Mouse (Mus musculus) lung, postnatal 36 days (tissue): Measurements from ENCODE around the gene Msx1.
"Not testable (repeated sequence)": the region's sequence is repeated elsewhere in the genome, so short reads cannot be mapped to it uniquely, and the experiment has no call there.

Experiments used
- DNase-seq: peaks from one replicate; pipeline ENCODE4 v3.0.0; 2022; ENCODE audit warnings: mixed read lengths

The Msx1 gene

DNA sequence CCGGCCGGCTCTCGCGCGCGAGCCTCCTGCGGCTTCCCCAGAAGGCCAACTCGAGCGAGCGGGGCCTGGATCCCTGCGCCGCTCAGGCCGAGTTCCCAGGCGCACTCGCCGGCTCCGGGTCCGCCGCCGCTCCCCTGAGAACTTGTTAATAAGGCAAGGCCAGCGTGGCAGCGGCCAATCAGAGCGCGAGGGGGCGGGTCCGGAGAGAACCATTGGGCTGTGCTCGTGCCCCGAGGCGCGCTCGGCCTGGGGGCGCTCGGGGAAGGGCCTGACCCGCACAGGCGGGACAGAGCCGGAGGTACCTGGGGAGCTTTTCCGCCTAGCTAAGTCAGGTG is at the start of gene Msx1:
Msx1 (minus strand) TSS at position 123 of the 335 bp plus-strand sequence.
- DNase-seq = peak; percentile 88

DNA sequence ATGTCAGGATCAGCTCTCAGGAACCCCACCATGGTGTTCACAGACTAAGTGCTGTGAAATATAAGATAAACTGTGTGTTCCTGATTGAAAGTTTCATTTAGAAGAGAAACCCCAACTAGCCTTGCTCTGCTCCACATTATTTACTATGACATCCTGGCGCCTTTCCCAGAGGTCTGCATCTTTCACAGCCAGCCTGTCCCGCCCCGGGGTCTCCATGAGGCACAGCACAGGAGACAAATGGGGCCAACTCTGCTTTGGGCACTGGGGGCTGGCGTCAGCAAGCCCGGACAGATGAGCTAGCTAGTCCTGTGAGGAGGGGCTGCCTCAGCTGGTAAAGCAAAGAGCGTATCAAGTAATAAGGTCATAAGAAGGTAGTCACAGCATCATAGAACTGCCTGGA is 41.1 kb upstream of the Msx1 start:
- no peak for DNase-seq

- no peak for DNase-seq
Measured at GRCm38 (mm10) chr5:37864309-37864708, 39.9 kb upstream of the Msx1 start.

DNA sequence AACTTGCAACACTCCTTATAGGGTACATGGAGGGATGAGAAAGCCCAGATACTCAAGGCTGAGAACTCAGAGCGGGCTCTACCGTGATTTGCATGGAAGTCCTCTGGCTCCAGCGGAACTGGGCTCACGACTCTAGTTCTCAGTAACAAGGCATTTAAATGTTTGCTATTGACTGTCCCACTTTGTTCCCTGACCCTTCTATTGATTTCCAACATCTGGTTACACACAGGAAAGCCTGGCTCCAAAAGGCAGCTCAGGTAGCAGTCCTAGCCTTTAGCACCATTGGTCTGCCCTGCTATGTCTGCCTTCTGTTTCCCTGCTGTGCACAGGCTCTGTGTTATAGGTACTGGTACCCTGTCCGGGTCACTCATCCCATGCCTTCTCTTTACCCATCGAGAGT is 36.5 kb upstream of the Msx1 start:
- no peak for DNase-seq

GRCm38 (mm10) chr5:37860151-37860721 is 35.9 kb upstream of the Msx1 start:
- DNase-seq = no peak

- DNase-seq = no peak
Measured at GRCm38 (mm10) chr5:37857763-37858545, 33.6 kb upstream of the Msx1 start.

GRCm38 (mm10) chr5:37856057-37856456 is 31.7 kb upstream of the Msx1 start:
- no peak for DNase-seq

- DNase-seq = no peak
Measured at GRCm38 (mm10) chr5:37854233-37854632, 29.9 kb upstream of the Msx1 start.

- DNase-seq = no peak
Measured at GRCm38 (mm10) chr5:37851305-37851982, 27.1 kb upstream of the Msx1 start.

DNA sequence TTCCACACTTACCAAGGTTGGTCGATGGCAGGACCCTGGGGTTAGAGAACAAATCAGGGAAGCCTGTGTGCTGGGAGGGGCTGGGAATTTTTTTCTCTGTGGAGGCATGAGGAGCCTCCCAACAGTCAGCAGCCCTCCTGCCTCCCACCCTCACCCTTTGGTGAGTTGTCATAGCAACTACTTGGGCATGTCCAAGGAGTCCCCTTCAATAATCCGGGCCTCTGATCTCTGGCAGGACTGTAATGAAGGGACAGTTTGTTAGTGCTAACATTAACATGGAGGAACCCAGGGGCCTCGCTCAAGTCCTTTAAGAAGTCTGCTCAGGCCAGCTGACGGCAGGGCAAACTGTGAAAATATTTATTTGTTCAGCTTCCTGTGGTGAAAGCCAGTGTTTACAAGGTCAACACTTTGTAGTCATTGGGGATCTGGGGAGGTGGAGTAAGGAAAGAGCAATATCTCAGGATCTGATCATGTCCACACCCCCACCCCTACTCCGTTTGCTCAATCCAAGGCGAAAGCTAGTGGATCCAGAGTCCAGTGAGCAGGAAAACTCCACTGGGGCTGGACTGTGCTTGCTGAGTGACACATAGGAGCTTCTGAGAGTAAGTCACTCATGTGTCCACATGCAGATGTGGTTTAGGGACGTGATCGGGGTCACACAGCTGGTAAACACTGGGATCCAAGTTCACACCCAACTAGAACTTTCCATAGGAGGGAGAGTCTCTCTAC is 24.8 kb upstream of the Msx1 start:
- DNase-seq = no peak

DNA sequence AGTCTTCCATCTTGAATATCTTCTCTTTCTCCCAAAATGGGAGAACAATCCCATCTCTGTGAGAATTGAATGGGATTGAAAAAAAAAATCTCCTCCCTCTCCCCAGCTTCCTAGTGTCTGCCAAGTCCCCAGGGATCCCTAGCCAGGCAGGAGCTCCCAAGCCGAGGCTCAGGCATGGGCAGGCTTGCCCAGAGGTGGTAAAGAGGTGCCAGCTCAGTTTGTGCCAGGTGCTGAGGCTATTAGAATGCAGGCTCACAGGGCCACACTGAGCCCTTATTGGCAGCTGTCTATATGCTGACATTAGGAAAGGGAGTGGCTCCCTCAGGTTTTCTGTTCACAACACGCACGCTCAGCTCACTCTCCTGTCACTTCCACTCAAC is 11.9 kb upstream of the Msx1 start:
- no peak for DNase-seq

GRCm38 (mm10) chr5:37835590-37836266 is 11.3 kb upstream of the Msx1 start:
- DNase-seq = no peak

- DNase-seq = no peak
Measured at GRCm38 (mm10) chr5:37832766-37833165, 8.4 kb upstream of the Msx1 start.

DNA sequence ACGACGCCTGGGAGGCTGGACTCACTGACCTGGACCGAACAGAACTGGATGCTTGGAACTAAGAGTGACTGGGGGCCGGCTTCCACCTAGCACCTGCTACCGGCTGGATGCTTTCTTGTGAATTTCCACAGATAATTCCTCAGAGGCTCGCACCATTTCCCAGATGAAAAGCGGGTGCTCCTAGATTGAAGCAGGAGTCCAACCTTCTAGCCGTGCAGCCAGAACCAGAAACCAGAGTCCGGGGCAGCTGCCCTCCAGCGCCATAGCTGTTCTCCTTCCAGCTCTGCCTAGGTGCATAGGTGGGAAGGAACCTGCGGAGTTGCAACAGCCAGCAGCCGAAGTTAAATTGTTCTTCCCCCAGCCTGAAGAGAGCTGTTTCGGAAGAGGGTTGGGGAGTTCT is 7.6 kb upstream of the Msx1 start:
- DNase-seq = no peak

DNA sequence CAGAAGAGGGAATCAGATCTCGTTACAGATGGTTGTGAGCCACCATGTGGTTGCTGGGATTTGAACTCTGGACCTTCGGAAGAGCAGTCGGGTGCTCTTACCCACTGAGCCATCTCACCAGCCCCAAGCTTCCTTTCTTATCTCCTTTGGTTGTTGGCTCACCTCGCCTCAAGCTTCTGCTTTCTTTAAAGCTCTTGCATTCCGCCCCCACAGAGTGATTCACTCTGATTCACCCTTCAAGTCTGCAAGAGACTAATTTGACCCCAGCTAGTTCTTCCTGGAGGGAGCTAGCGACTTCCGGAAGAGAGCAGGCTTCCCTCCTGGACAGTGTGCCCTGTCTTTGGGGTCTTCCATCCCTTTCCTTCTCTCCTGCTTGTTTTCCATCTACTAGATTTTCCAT is 6.1 kb upstream of the Msx1 start:
- DNase-seq = not testable (repeated sequence)

DNA sequence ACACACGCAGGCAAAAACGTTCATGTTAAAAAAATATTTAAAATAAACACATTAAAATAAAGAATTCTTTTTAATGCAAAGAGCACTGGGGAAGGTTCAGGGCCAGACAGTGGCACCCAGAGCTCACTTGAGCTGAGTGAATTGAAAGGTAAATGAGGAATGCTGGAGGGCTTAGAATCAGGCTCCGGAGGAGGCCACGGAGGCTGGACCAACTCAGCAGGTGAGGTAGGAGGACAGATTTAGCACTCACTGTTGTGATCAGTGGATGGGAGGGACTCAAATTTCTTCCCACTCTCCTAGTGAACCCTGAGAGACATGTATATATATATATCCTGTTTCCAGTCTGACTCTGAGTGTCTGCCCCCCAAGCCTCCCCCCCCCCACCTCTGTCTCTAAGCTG is 5.5 kb upstream of the Msx1 start:
- DNase-seq = no peak

- DNase-seq = no peak
Measured at GRCm38 (mm10) chr5:37829296-37829670, 4.9 kb upstream of the Msx1 start.

DNA sequence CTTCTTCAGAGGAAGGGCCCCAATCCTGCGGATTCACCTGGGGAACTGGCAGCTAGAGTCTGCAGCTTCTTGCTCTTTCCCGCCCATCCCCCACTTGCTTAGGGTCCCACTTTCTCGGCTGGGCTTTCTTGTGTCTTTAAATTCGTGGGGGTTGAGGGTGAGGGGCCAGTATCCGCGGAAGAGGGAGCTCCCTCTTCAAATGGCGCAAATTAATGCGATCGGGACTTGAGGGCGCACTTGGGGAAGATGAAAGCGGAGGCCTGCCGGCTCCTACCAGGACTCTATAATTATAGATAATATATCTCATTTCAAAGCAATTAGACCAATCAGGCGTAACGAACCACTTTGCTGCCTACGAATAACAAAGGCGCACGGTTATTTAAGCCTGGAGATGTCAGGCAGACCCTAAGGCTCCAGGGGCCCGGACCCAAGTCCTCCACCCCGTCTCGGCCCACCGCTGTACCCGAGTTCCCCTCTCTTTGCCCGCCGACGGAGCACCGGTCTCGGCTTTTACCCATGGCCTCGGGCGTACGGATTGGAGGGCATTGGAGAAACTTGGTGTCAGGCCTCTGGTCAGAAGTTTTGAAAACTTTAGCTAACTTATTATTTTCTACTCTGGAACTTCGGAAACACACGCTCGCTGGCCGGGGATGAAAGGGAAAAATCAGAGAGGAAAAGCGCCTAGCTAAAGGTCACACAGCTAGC is 4.4 kb upstream of the Msx1 start:
- DNase-seq = no peak

GRCm38 (mm10) chr5:37828001-37828400 is 3.6 kb upstream of the Msx1 start:
- DNase-seq = no peak

DNA sequence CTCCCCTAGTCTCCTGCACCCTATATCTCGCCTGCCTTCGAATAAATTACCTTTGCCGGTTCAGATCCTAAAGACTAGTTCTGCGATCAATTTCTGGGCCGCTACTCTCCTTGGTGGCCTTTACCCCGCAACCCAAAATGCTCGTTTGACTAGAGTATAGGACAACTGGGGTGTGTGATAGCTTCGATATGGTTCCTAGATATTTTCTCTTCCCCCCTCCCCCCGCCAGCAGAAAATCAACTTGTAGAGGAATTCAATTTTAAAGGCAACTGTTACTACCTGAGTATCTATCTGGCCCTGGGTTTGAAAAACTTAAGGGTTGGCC is 3.2 kb upstream of the Msx1 start:
- no peak for DNase-seq

- DNase-seq = no peak
Measured at GRCm38 (mm10) chr5:37826706-37827625, 2.6 kb upstream of the Msx1 start.
